Mouse (Mus musculus): ENCODE data around the gene Snrpd3. TPM values are rescaled to one million over a fixed set of nuclear protein-coding genes. Genes with fewer than 3 reads are reported as not detected.

The Snrpd3 gene
- total and polyA plus RNA-seq, 2 experiments from 2014 or later = 10.8 to 65.4 TPM

GRCm38 (mm10) chr10:75479955-75480354 lies 37.4 kb upstream of the Snrpd3 start:
- ATAC-seq (ENCODE audit: insufficient read depth, low read depth) (no peak), DNase-seq (ENCODE audit: low spot score) (no peak)
- H3K27me3 ChIP-seq (ENCODE audit: control insufficient read depth, insufficient read depth, low read length) = no peaks in the 10 kb centered on the region
- no peak overlapping the region for H3K4me3 ChIP-seq (ENCODE audit: low read depth, low read length)
- H3K9me3 ChIP-seq (replicated peaks; ENCODE audit: control insufficient read depth, low read length) = no peaks in the 10 kb centered on the region
- H3K27ac ChIP-seq (ENCODE audit: low read depth) = no peak overlapping the region
- WGBS = 81% methylated on average over 2 of the region's 2 CpGs
- no peaks in the 10 kb centered on the region for H3K36me3 ChIP-seq (replicated peaks; ENCODE audit: control insufficient read depth, insufficient read depth, low read length)
- H3K4me2 ChIP-seq (ENCODE audit: low read depth, low read length) = no peak overlapping the region
- H3K9ac ChIP-seq (replicated peaks; ENCODE audit: low read depth, low read length) = no peak overlapping the region
- TF ChIP-seq CTCF (IDR thresholded peaks at IDR 0.05; ENCODE audit: low read depth) (no peak), EP300 (IDR thresholded peaks at IDR 0.05; ENCODE audit: low read depth) (no peak)
- no peaks in the 10 kb centered on the region for H3K4me1 ChIP-seq (ENCODE audit: control insufficient read depth, insufficient read depth)

- ATAC-seq (ENCODE audit: insufficient read depth, low read depth) (no peak), DNase-seq (ENCODE audit: low spot score) (no peak)
- H3K9ac ChIP-seq (replicated peaks; ENCODE audit: low read depth, low read length) = no peak overlapping the region
- TF ChIP-seq CTCF (IDR thresholded peaks at IDR 0.05; ENCODE audit: low read depth) (no peak), EP300 (IDR thresholded peaks at IDR 0.05; ENCODE audit: low read depth) (no peak)
- no peaks in the 10 kb centered on the region for H3K27me3 ChIP-seq (ENCODE audit: control insufficient read depth, insufficient read depth, low read length)
- no peak overlapping the region for H3K27ac ChIP-seq (ENCODE audit: low read depth)
- H3K4me1 ChIP-seq (ENCODE audit: control insufficient read depth, insufficient read depth) = no peaks in the 10 kb centered on the region
- no peak overlapping the region for H3K4me3 ChIP-seq (ENCODE audit: low read depth, low read length)
- H3K9me3 ChIP-seq (replicated peaks; ENCODE audit: control insufficient read depth, low read length) = no peaks in the 10 kb centered on the region
- 47% methylated on average over 4 of the region's 4 CpGs for WGBS
- no peak overlapping the region for H3K4me2 ChIP-seq (ENCODE audit: low read depth, low read length)
- no peaks in the 10 kb centered on the region for H3K36me3 ChIP-seq (replicated peaks; ENCODE audit: control insufficient read depth, insufficient read depth, low read length)
Observed at GRCm38 (mm10) chr10:75481703-75482102, 35.6 kb upstream of the Snrpd3 start.

GRCm38 (mm10) chr10:75482271-75482670 lies 35.1 kb upstream of the Snrpd3 start:
- 86% methylated on average over 5 of the region's 5 CpGs for WGBS
- no peak for TF ChIP-seq EP300 (IDR thresholded peaks at IDR 0.05; ENCODE audit: low read depth)
- no peak for TF ChIP-seq CTCF (IDR thresholded peaks at IDR 0.05; ENCODE audit: low read depth)
- Histone ChIP-seq H3K4me3 (ENCODE audit: low read depth, low read length) (no peak overlapping the region), H3K36me3 (replicated peaks; ENCODE audit: control insufficient read depth, insufficient read depth, low read length) (no peaks in the 10 kb centered on the region), H3K27me3 (ENCODE audit: control insufficient read depth, insufficient read depth, low read length) (no peaks in the 10 kb centered on the region), H3K9me3 (replicated peaks; ENCODE audit: control insufficient read depth, low read length) (no peaks in the 10 kb centered on the region), H3K9ac (replicated peaks; ENCODE audit: low read depth, low read length) (no peak overlapping the region), H3K27ac (ENCODE audit: low read depth) (no peak overlapping the region), H3K4me2 (ENCODE audit: low read depth, low read length) (no peak overlapping the region), H3K4me1 (ENCODE audit: control insufficient read depth, insufficient read depth) (no peaks in the 10 kb centered on the region)
- DNase-seq (ENCODE audit: low spot score) (no peak), ATAC-seq (ENCODE audit: insufficient read depth, low read depth) (no peak)

GRCm38 (mm10) chr10:75482919-75483483 lies 34.4 kb upstream of the Snrpd3 start:
- no peak overlapping the region for H3K4me3 ChIP-seq (ENCODE audit: low read depth, low read length)
- H3K9me3 ChIP-seq (replicated peaks; ENCODE audit: control insufficient read depth, low read length) = no peaks in the 10 kb centered on the region
- TF ChIP-seq EP300 (IDR thresholded peaks at IDR 0.05; ENCODE audit: low read depth) (no peak), CTCF (IDR thresholded peaks at IDR 0.05; ENCODE audit: low read depth) (no peak)
- H3K4me2 ChIP-seq (ENCODE audit: low read depth, low read length) = no peak overlapping the region
- no peaks in the 10 kb centered on the region for H3K36me3 ChIP-seq (replicated peaks; ENCODE audit: control insufficient read depth, insufficient read depth, low read length)
- WGBS = 91% methylated on average over 11 of the region's 11 CpGs
- no peaks in the 10 kb centered on the region for H3K4me1 ChIP-seq (ENCODE audit: control insufficient read depth, insufficient read depth)
- no peak overlapping the region for H3K9ac ChIP-seq (replicated peaks; ENCODE audit: low read depth, low read length)
- DNase-seq (ENCODE audit: low spot score) (no peak), ATAC-seq (ENCODE audit: insufficient read depth, low read depth) (no peak)
- no peak overlapping the region for H3K27ac ChIP-seq (ENCODE audit: low read depth)
- no peaks in the 10 kb centered on the region for H3K27me3 ChIP-seq (ENCODE audit: control insufficient read depth, insufficient read depth, low read length)

DNA sequence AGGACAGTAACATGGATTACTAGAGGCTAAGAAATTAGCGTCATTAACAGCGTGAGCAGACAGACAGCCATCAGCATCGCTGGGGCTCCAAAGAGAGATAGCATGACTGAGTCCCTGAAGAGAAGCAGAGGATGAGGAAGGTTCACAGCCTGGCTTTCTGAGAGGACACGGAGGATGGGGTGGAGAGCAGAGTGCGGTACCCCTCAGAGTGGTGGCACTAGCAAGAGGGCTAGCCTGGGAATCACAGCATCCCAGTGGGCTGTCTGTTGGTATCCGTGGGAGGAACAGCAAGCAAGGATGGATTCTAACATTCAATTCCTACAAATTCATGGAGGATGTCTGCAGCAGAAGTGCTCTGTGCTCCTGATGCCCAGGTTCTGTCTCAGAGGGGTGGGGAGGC lies 33.3 kb upstream of the Snrpd3 start:
- 86% methylated on average over 6 of the region's 6 CpGs for WGBS
- TF ChIP-seq EP300 (IDR thresholded peaks at IDR 0.05; ENCODE audit: low read depth) = no peak
- no peak for TF ChIP-seq CTCF (IDR thresholded peaks at IDR 0.05; ENCODE audit: low read depth)
- Histone ChIP-seq H3K27ac (ENCODE audit: low read depth) (no peak overlapping the region), H3K9me3 (replicated peaks; ENCODE audit: control insufficient read depth, low read length) (no peaks in the 10 kb centered on the region), H3K4me3 (ENCODE audit: low read depth, low read length) (no peak overlapping the region), H3K27me3 (ENCODE audit: control insufficient read depth, insufficient read depth, low read length) (no peaks in the 10 kb centered on the region), H3K9ac (replicated peaks; ENCODE audit: low read depth, low read length) (no peak overlapping the region), H3K36me3 (replicated peaks; ENCODE audit: control insufficient read depth, insufficient read depth, low read length) (no peaks in the 10 kb centered on the region), H3K4me2 (ENCODE audit: low read depth, low read length) (no peak overlapping the region), H3K4me1 (ENCODE audit: control insufficient read depth, insufficient read depth) (no peaks in the 10 kb centered on the region)
- no peak for ATAC-seq (ENCODE audit: insufficient read depth, low read depth)
- no peak for DNase-seq (ENCODE audit: low spot score)

GRCm38 (mm10) chr10:75484767-75485166 lies 32.6 kb upstream of the Snrpd3 start:
- TF ChIP-seq CTCF (IDR thresholded peaks at IDR 0.05; ENCODE audit: low read depth) = no peak
- TF ChIP-seq EP300 (IDR thresholded peaks at IDR 0.05; ENCODE audit: low read depth) = no peak
- Histone ChIP-seq H3K9me3 (replicated peaks; ENCODE audit: control insufficient read depth, low read length) (no peaks in the 10 kb centered on the region), H3K36me3 (replicated peaks; ENCODE audit: control insufficient read depth, insufficient read depth, low read length) (no peaks in the 10 kb centered on the region), H3K9ac (replicated peaks; ENCODE audit: low read depth, low read length) (no peak overlapping the region), H3K27ac (ENCODE audit: low read depth) (no peak overlapping the region), H3K4me2 (ENCODE audit: low read depth, low read length) (no peak overlapping the region), H3K4me1 (ENCODE audit: control insufficient read depth, insufficient read depth) (0 out of 2 replicates have a peak, but pooled peaks cover 4% of the 10 kb centered on the region), H3K27me3 (ENCODE audit: control insufficient read depth, insufficient read depth, low read length) (no peaks in the 10 kb centered on the region), H3K4me3 (ENCODE audit: low read depth, low read length) (no peak overlapping the region)
- 60% methylated on average over 6 of the region's 6 CpGs for WGBS
- no peak for ATAC-seq (ENCODE audit: insufficient read depth, low read depth)
- DNase-seq (ENCODE audit: low spot score) = no peak
